Mouse (Mus musculus): ENCODE results near the gene Nrp1.

Nrp1 gene

DNA sequence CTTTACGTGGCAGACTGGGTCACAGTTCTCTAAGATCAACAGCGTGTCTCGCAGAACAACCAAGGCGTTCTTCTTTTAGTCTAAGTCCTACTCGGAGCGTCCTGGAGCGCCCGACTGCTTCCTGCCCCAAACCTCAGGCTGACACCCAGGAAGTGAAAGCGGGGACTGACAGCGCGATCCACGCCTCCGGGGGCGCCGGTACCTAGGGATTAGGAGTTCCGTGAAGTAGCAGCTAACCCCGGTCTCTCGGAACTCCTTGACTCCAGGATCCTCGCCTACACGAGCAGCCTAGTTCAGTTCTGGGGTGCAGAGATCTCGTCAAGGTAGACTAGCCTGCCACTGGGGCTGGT is at the start of gene Nrp1:
Gene Nrp1 (plus strand): TSS at position 199 of the 350 bp plus-strand sequence.
- CTCF ChIA-PET = no interaction called here

DNA sequence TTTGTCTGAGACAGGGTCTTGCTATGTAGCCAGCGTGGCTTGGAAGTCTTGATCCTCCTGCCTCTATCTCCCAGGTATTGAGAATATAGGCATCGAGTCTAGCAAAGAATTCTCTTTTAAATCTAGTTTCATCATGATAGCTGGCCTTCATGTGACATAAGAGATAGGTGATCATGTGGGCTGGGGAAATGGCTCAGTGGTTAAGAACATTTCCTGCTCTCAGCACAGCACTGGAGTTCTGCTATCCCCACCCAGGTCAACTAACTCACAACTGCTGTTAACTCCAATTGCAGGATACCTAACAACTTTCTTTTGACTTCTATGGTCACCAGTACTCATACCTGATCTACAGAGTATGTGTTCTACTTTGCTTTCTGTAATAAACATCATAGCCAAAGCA is 37.6 kb upstream of the Nrp1 start:
- CTCF ChIA-PET = no interaction called here

DNA sequence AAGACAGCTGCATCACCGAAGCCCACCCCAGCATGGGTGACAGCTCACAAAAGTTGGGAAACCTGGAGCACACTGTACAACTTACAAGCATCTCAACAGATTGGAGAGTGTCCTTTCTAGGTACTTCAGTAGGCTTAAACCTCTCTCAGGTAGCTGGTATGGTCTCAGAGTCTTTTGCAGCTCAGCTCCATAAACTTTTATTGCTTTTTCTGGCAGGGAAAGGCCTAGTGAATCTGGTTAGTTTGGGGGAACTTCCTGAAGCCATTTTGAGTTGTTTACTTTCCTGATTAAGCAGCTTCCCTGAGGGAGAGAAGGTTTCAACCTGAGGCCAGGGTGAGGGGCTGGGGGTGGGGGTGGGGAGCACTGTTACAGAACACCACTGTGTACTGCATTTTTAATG is 31.1 kb upstream of the Nrp1 start:
- CTCF ChIA-PET = no interaction called here

GRCm38 (mm10) chr8:128327922-128328321 is 30.5 kb upstream of the Nrp1 start:
- CTCF ChIA-PET = interaction anchor here (0.5 kb wide), 1 partner anchor 756 kb away, joined by 4 read pairs; no protein-coding TSS in a partner anchor

DNA sequence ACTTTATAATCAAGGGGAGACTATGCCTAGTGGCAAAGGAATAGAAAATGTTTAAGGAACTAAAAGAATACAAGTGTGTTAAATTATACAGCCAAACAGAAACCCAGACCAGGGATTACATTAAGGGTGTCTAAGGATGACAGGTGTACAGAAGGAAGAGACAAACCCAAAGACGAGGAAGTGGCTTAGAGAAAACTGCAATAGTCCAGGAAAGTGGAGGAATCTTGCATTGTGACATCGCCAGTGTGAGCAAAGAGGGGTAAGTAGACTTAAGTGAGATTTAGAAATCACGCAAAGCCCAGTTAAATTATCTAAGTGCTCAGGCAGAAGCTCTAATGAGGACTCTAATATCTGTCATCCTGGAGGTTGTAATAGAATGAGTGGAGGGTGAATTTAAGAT is 28.9 kb upstream of the Nrp1 start:
- CTCF ChIA-PET = no interaction called here

DNA sequence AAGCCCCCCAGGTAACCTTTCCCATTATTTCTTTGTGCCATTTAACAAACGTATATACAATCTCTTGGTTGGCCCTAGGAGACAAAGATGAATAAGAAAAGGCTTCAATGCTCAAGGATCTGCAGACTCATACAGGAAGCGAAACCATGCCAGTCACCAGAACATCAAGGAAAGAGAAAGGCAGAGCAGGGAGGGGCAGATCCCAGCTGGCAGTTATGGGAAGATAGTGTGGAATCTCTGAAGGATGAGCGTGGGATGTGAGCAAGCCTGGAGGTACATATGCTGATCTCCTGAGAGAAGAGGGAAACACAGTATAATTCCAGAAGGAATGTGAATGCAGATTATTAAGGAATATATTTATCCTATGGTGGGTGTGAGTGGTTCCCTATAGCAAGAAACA is 22.4 kb upstream of the Nrp1 start:
- CTCF ChIA-PET = interaction anchor here (0.5 kb wide), 1 partner anchor 289 kb away, joined by 4 read pairs; no protein-coding TSS in a partner anchor

DNA sequence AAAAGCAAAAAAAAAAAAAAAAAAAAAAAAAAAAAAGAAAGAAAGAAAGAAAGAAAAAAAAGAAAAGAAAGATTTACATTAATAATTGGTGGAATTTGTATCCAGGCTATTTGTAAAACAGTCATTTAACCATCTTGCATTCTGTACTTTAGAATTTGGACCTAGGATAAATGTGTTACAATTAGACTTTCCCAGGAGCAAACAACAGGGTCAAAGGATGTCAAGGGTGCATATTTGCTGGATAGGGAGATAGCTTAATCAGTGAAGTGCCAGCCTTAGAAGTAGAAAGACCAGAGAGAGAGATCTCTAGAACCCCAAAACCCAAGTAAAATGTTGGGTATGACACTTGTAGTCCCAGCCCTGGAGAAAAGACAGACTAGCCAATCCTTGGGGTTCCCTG is 19.5 kb upstream of the Nrp1 start:
- CTCF ChIA-PET = no interaction called here

- CTCF ChIA-PET = no interaction called here
Measured at GRCm38 (mm10) chr8:128339521-128339920, 18.9 kb upstream of the Nrp1 start.

GRCm38 (mm10) chr8:128350405-128350804 is 8.0 kb upstream of the Nrp1 start:
- CTCF ChIA-PET = interaction anchor here (0.6 kb wide), 1 partner anchor 41 kb away, joined by 4 read pairs; no protein-coding TSS in a partner anchor

DNA sequence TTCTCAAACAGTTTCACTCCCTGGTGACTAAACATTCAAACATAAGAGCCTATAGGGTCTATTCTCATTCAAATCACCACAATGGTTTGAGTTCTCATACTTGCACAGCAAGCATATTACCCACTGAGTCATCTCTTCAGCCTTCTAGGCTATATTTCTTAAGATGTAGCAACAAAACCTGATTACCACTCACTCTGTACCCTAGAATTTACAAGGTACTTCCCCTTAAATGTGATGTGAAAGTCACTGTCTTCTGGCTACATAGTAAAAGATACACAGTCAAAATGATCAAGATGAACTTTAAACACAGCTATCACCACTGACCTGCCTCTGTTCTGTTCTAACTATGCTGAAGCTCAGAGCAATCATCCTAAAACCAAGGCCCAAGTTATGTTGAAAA is 7.2 kb upstream of the Nrp1 start:
- CTCF ChIA-PET = interaction anchor here (0.6 kb wide), 1 partner anchor 40 kb away, joined by 4 read pairs; no protein-coding TSS in a partner anchor

GRCm38 (mm10) chr8:128352821-128353220 is 5.6 kb upstream of the Nrp1 start:
- CTCF ChIA-PET = no interaction called here

DNA sequence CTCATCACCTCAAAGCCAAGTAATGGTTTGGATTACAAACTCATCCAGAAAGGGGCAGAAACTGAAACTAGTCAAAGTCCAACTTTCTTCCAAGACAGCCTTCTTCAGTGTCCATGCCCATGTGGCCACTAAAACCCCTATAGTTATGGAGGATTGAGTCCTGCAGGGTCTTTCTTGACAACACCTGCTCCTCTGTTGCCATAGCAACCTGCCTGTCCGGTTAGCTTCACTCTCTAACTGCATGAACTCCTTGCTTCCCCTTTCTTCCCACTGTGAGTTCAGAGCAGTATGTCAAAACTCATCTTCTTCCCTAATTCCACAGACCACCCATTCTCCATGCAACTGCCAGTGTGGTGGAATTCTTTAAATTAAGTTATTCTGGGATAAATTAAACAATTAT is 4.4 kb upstream of the Nrp1 start:
- CTCF ChIA-PET = no interaction called here

GRCm38 (mm10) chr8:128355091-128355490 is 3.3 kb upstream of the Nrp1 start:
- CTCF ChIA-PET = interaction anchor here (0.7 kb wide), 1 partner anchor 9 kb away, joined by 3 read pairs; no protein-coding TSS in a partner anchor

DNA sequence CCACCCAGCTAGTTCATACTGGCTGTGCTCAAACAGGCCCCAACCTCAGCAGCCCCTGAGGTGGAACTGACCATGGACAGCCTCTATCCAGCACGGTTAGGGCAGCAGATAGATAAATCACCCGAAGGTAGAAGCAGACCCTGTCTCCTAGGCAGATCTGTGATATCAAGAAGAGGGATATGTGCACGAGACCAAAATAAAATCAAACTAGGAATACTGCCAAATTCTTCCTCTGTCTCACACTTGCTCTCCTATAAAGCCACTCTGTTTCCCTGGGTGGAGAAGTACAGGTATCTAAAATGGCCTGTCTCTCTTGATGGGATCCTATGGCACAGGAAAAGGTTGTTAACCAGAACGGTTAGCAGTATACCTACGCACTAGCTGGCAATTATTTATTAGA is 2.2 kb upstream of the Nrp1 start:
- CTCF ChIA-PET = no interaction called here

- CTCF ChIA-PET = interaction anchor here (0.6 kb wide), 1 partner anchor 208 kb away, joined by 5 read pairs; no protein-coding TSS in a partner anchor
Measured at GRCm38 (mm10) chr8:128356796-128357539, 1.4 kb upstream of the Nrp1 start.

DNA sequence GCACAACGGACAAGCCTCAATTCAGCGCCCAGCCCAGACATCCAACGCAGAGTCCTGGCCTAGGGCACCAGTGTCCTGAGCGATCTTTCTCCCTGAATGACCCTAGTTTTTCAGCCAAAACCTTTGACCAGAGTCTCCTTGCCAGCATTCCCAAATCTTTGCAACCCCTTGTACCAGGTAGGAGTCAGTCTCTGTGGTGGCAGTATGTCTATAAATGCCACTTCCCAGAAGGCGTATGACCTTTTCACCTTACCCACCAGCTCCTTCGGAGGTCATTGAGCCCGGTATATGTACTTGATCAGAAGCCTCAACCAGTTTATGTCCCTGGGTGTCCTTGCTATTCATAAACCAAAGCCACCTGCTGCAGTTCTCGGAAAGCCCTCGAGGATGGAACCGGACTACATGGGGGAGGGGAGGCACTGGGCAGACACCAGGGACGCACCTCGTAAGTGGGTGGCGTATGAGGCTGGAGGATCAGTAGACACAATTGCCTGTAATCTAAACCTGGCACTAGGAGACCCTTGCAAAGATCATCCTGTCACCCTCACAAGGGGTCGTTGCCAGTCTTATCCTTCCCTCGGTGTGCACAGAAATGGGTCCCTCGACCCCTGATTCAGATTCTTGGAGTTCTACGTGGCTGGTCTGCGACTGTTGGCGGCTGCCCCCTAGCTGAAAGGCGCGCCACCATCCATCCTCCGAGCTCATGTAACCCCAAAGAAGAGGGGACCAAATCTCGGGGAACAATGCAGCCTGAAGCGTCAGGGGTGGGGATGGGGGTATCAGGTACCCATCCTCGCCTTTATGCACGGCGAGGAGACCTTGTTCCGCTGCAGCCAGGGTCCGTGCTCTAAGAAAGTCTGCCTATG is 631 bp upstream of the Nrp1 start:
- CTCF ChIA-PET = interaction anchor here (0.6 kb wide), 1 partner anchor 42 kb away, joined by 3 read pairs; no protein-coding TSS in a partner anchor

DNA sequence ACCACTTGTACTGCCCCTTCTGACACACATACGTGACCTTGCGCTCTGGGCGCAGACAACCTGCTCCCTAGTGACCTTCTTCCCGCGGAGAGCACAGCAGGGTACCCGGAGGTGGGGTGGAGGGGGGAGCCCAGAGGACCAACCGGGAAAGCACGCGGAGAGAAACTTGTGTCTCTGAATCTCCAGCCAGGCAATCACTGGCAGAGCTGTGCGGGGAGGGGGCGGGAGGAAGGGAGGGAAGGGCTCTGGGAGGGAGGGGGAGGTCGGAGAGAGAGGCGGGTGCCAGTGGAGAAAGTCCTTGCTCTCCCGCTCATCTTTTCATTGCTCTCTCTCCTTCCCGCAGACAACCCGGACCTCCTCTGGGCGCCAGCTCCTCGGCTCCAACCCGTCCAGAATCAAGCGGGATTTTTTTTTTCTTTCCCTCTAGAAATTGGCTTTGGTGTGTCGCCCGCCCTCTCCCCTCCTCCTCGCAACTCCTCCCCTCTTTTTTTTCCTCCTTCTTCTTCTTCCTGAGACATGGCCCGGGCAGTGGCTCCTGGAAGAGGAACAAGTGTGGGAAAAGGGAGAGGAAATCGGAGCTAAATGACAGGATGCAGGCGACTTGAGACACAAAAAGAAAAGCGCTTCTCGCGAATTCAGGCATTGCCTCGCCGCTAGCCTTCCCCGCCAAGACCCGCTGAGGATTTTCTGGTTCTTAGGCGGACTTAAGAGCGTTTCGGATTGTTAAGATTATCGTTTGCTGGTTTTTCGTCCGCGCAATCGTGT is 534 bp downstream of the Nrp1 start:
- CTCF ChIA-PET = no interaction called here

DNA sequence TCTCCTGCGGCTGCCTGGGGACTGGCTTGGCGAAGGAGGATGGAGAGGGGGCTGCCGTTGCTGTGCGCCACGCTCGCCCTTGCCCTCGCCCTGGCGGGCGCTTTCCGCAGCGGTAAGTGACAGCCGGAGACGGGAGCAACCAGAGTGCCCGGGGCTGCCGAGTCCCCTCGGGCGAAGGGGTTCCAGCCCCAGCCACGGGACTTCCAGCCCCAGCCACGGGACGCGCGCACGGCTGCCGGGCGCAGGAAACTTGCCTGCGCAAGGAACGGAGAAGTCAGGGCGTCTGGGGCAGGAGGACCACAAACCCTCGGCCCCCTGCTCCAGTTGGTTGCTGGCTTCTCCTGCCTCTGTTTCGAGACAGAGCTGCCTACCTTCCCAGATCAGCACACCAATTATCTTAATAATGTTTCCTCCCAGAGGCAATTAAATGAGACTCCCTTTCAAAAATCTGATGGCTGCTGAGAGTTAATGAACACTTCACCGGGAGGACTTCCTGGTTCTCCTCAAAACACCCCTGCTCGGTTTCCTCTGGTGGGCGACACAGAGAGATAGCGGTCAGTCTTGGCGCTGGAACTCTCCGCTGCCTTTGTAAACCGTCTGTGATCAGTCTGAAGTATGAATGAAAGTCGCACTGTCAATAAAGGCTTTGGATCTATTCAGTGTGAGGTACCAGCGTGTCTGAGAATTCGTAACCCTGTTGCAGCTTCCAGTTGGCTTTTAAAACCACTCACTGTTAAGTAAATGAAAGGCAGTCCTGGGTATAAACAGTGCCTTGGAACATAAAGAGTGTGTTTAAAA is 1.3 kb downstream of the Nrp1 start:
- CTCF ChIA-PET = interaction anchor here (0.8 kb wide), 1 partner anchor 142 kb away, joined by 3 read pairs; no protein-coding TSS in a partner anchor

GRCm38 (mm10) chr8:128361343-128361870 is 3.0 kb downstream of the Nrp1 start:
- CTCF ChIA-PET = no interaction called here

DNA sequence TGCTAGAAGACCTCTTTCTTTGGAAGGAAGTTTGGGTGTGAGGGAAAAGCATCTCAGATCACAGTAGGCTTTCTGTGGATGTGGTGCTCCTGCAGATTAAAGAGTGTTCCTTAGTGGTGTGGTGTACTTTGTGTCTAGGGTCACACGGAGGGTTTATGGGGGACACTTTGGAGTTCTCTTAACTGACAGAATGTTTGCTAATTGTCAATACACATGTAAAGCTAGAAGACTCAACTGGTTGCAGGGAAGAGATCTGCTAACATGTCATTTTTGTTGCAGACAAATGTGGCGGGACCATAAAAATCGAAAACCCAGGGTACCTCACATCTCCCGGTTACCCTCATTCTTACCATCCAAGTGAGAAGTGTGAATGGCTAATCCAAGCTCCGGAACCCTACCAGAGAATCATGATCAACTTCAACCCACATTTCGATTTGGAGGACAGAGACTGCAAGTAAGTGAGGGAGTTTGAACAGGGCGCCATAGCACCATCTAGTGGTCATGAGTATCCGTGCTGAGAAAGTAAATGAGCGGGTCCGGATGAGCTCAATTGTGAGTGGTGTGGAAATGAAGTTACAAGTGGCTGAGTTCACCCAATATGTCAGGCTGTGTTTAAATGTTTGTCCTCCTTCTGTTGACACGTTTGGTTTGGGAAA is 4.7 kb downstream of the Nrp1 start:
- CTCF ChIA-PET = interaction anchor here (1.1 to 1.2 kb wide), 2 partner anchors 8 to 776 kb away, joined by 3 read pairs; no protein-coding TSS in a partner anchor

Measured in spleen, embryonic (tissue).